Mouse (Mus musculus) limb, embryonic 14.5 days (tissue): Measurements from ENCODE around the gene Srrt. TPM values are rescaled to one million over a fixed set of nuclear protein-coding genes. Genes with fewer than 3 reads are reported as not detected.
A peak's percentile ranks its signal among the peaks of the same experiment; 100 is the strongest.

ENCODE experiments used
- ATAC-seq: fragments of 200-750 bp; cut with Nextera tagmentation; 2 replicates; pipeline ENCODE4 v1.8.0; 2017; ENCODE audit warnings: low read depth, moderate number of reproducible peaks, moderate TSS enrichment; ENCODE audit not compliant: low FRiP score
- DNase-seq: peaks from one replicate; pipeline ENCODE4 v3.0.0-alpha.2; 2015; ENCODE audit warnings: low spot score
- H3K27ac ChIP-seq: fragments of 300-500 bp; sonication (generic); replicated peaks from 2 replicates; pipeline ENCODE4 v1.5.1; 2014; ENCODE audit warnings: low read depth, mild to moderate bottlenecking, low read length, moderate library complexity, mixed read lengths
- H3K27me3 ChIP-seq: fragments of 300-500 bp; sonication (generic); 2 replicates; pipeline ENCODE4 v1.6.1; 2014; ENCODE audit warnings: low read length, mixed read lengths; ENCODE audit not compliant: control insufficient read depth, insufficient read depth
- H3K36me3 ChIP-seq: fragments of 300-500 bp; sonication (generic); 2 replicates; pipeline ENCODE4 v1.6.1; 2014; ENCODE audit warnings: mild to moderate bottlenecking, low read length, moderate library complexity, mixed read lengths; ENCODE audit not compliant: control insufficient read depth, insufficient read depth
- H3K4me1 ChIP-seq: fragments of 300-500 bp; sonication (generic); 2 replicates; pipeline ENCODE4 v1.6.1; 2014; ENCODE audit warnings: antibody characterized with exemption, low read length, mixed read lengths; ENCODE audit not compliant: control insufficient read depth, insufficient read depth
- H3K4me2 ChIP-seq: fragments of 300-500 bp; sonication (generic); replicated peaks from 2 replicates; pipeline ENCODE4 v1.6.1; 2014; ENCODE audit warnings: low read depth, mild to moderate bottlenecking, low read length, moderate library complexity; ENCODE audit not compliant: severe bottlenecking
- H3K4me3 ChIP-seq: fragments of 300-500 bp; sonication (generic); replicated peaks from 2 replicates; pipeline ENCODE4 v1.5.1; 2014; ENCODE audit warnings: low read length
- H3K9ac ChIP-seq: fragments of 300-500 bp; sonication (generic); 2 replicates; pipeline ENCODE4 v1.6.1; 2014; ENCODE audit warnings: mild to moderate bottlenecking, low read depth, low read length, moderate library complexity; ENCODE audit not compliant: severe bottlenecking
- H3K9me3 ChIP-seq: fragments of 300-500 bp; sonication (generic); 2 replicates; pipeline ENCODE4 v1.6.1; 2016; ENCODE audit warnings: low read length; ENCODE audit not compliant: control insufficient read depth
- POLR2A ChIP-seq: fragments of 200-500 bp; IDR thresholded peaks from 2 replicates; pipeline ENCODE4 v1.8.0; 2012; ENCODE audit warnings: inconsistent platforms, mild to moderate bottlenecking, moderate library complexity, borderline replicate concordance; ENCODE audit not compliant: insufficient read depth, insufficient read length; ENCODE audit errors: extremely low read depth
- WGBS: fragments of 180-500 bp; shearing (Covaris S2); extraction: QIAGEN DNeasy Blood & Tissue Kit; methylation state at CpG from one replicate; pipeline ENCODE4 v1.1.7; 2014; 5-methylcytosine and 5-hydroxymethylcytosine counted together
- polyA plus RNA-seq, 2 experiments: library from polyadenylated mRNA; depleted of rRNA in 1 of 2; stranded (reverse) in 1 of 2; unstranded in 1 of 2; fragments of >200 nt; fragmentation: Nextera tagmentation in 1 of 2; extraction: Ambion mirVana in 1 of 2; gene quantifications; 2 replicates each; pipeline versions ENCODE4 v1.2.1 to v1.2.3; 2012 to 2014

The Srrt gene
- polyA plus RNA-seq, 2 experiments: 104 to 300 TPM

- DNase-seq (no peak), ATAC-seq (no peak)
- peaks cover 29% of the 10 kb centered on the region for H3K4me1 ChIP-seq
- H3K36me3 ChIP-seq: peaks cover 63% of the 10 kb centered on the region
- under 1% methylated on average over 21 of the region's 22 CpGs for WGBS
- H3K9me3 ChIP-seq: no peaks in the 10 kb centered on the region
- TF ChIP-seq POLR2A: peak; percentile 63; the same call in 1 of the 2 replicates
- peak overlapping the region; percentile 71 for H3K4me3 ChIP-seq
- peak overlapping the region; percentile 94 for H3K4me2 ChIP-seq
- no peaks in the 10 kb centered on the region for H3K27me3 ChIP-seq
- H3K27ac ChIP-seq: peak overlapping the region; percentile 96
- H3K9ac ChIP-seq: peak overlapping the region; percentile 84
Observed at GRCm38 (mm10) chr5:137313466-137314192, 6.2 kb upstream of the Srrt start.

- no peak for ATAC-seq
- H3K27me3 ChIP-seq: no peaks in the 10 kb centered on the region
- TF ChIP-seq POLR2A: no peak
- no peaks in the 10 kb centered on the region for H3K9me3 ChIP-seq
- H3K4me1 ChIP-seq: peaks cover 31% of the 10 kb centered on the region
- peak overlapping the region; percentile 78 for H3K4me2 ChIP-seq
- H3K36me3 ChIP-seq: peaks cover 62% of the 10 kb centered on the region
- H3K27ac ChIP-seq: peak overlapping the region; percentile 91
- DNase-seq: no peak
- H3K4me3 ChIP-seq: peak overlapping the region; percentile 94
- WGBS: 89% methylated on average over 4 of the region's 4 CpGs
- H3K9ac ChIP-seq: no peak overlapping the region; the same call in 1 of the 2 replicates
Observed at GRCm38 (mm10) chr5:137308356-137308755, 882 bp upstream of the Srrt start.

GRCm38 (mm10) chr5:137306439-137307005, 952 bp downstream of the Srrt start:
- DNase-seq (no peak), ATAC-seq (no peak)
- WGBS: 14% methylated on average over 12 of the region's 12 CpGs
- peaks cover 69% of the 10 kb centered on the region for H3K36me3 ChIP-seq
- H3K27me3 ChIP-seq: no peaks in the 10 kb centered on the region
- peaks cover 18% of the 10 kb centered on the region for H3K4me1 ChIP-seq
- H3K27ac ChIP-seq: peak overlapping the region; percentile 91; the same call in 1 of the 2 replicates
- H3K4me2 ChIP-seq: peak overlapping the region; percentile 78
- peak overlapping the region; percentile 97 for H3K9ac ChIP-seq
- H3K4me3 ChIP-seq: peak overlapping the region; percentile 94
- H3K9me3 ChIP-seq: no peaks in the 10 kb centered on the region
- TF ChIP-seq POLR2A: no peak

GRCm38 (mm10) chr5:137305822-137306221, 1.7 kb downstream of the Srrt start:
- Histone ChIP-seq H3K27me3 (no peaks in the 10 kb centered on the region), H3K4me2 (peak overlapping the region; percentile 78), H3K9ac (0 out of 2 replicates have a peak overlapping the region, but pooled peaks have one; percentile 97), H3K27ac (no peak overlapping the region), H3K36me3 (peaks cover 69% of the 10 kb centered on the region), H3K9me3 (no peaks in the 10 kb centered on the region), H3K4me3 (peak overlapping the region; percentile 94), H3K4me1 (peaks cover 21% of the 10 kb centered on the region)
- TF ChIP-seq POLR2A: no peak
- ATAC-seq (no peak), DNase-seq (no peak)
- WGBS: 36% methylated on average over 3 of the region's 3 CpGs

- Histone ChIP-seq H3K4me3 (no peak overlapping the region), H3K36me3 (peaks cover 69% of the 10 kb centered on the region), H3K9me3 (no peaks in the 10 kb centered on the region), H3K4me2 (peak overlapping the region; percentile 78), H3K27me3 (no peaks in the 10 kb centered on the region), H3K4me1 (peaks cover 21% of the 10 kb centered on the region), H3K27ac (no peak overlapping the region), H3K9ac (peak overlapping the region; percentile 32; the same call in 1 of the 2 replicates)
- TF ChIP-seq POLR2A: no peak
- DNase-seq (no peak), ATAC-seq (no peak)
- WGBS: 50% methylated on average over 4 of the region's 4 CpGs
Observed at GRCm38 (mm10) chr5:137304816-137305215, 2.7 kb downstream of the Srrt start.
